Comparison of ENCODE assay signal across 8 mouse cellular contexts in genomic region chr6:93913226-93913861, GRCm38 (mm10).
A peak's percentile ranks its signal among the peaks of the same experiment; 100 is the strongest.
DNase-seq lines count a peak whose midpoint lies in the region; ATAC-seq and TF ChIP-seq lines count a peak whose summit lies in the region.

No protein-coding gene starts in this region.

- H3K9ac ChIP-seq in kidney, postnatal 0 days (ENCODE audit: low read depth, low read length) = peak overlapping the region; percentile 14
- peak overlapping the region; percentile 73 for H3K9ac ChIP-seq in hindbrain, embryonic 14.5 days
- peak overlapping the region; percentile 45 for H3K9ac ChIP-seq in limb, embryonic 15.5 days
- no peak overlapping the region for H3K9ac ChIP-seq in stomach, postnatal 0 days (ENCODE audit: low read length)

- H3K4me3 ChIP-seq in kidney, postnatal 0 days (replicated peaks; ENCODE audit: low read depth, low read length) = peak overlapping the region; percentile 28
- peak overlapping the region; percentile 39 for H3K4me3 ChIP-seq in hindbrain, embryonic 14.5 days (replicated peaks; ENCODE audit: low read length)
- peak overlapping the region; percentile 37 for H3K4me3 ChIP-seq in limb, embryonic 15.5 days
- peak overlapping the region; percentile 8; the same call in 1 of the 2 replicates for H3K4me3 ChIP-seq in stomach, postnatal 0 days (ENCODE audit: low read depth, low read length)

- peak overlapping the region; percentile 55 for H3K4me2 ChIP-seq in kidney, postnatal 0 days (ENCODE audit: low read length)
- peak overlapping the region; percentile 82 for H3K4me2 ChIP-seq in hindbrain, embryonic 14.5 days (replicated peaks)
- H3K4me2 ChIP-seq in limb, embryonic 15.5 days = peak overlapping the region; percentile 67
- peak overlapping the region; percentile 42 for H3K4me2 ChIP-seq in stomach, postnatal 0 days (replicated peaks; ENCODE audit: low read depth)

- peaks cover 13% of the 10 kb centered on the region; the same call in 1 of the 2 replicates for H3K4me1 ChIP-seq in kidney, postnatal 0 days (replicated peaks; ENCODE audit: insufficient read depth, low read length)
- H3K4me1 ChIP-seq in hindbrain, embryonic 14.5 days (replicated peaks; ENCODE audit: control insufficient read depth, insufficient read depth, low read length) = peaks cover 38% of the 10 kb centered on the region
- peaks cover 17% of the 10 kb centered on the region for H3K4me1 ChIP-seq in limb, embryonic 15.5 days
- H3K4me1 ChIP-seq in stomach, postnatal 0 days (replicated peaks; ENCODE audit: control insufficient read depth, insufficient read depth) = peaks cover 4% of the 10 kb centered on the region

- TF ChIP-seq CTCF in kidney, postnatal 0 days (IDR thresholded peaks at IDR 0.05; ENCODE audit: low read depth) = no peak
- no peak for TF ChIP-seq CTCF in stomach, postnatal 0 days (IDR thresholded peaks at IDR 0.05; ENCODE audit: low read depth)

- no peaks in the 10 kb centered on the region for H3K36me3 ChIP-seq in kidney, postnatal 0 days (ENCODE audit: insufficient read depth, low read length)
- no peaks in the 10 kb centered on the region for H3K36me3 ChIP-seq in hindbrain, embryonic 14.5 days (replicated peaks; ENCODE audit: control insufficient read depth, insufficient read depth)
- H3K36me3 ChIP-seq in limb, embryonic 15.5 days = no peaks in the 10 kb centered on the region
- no peaks in the 10 kb centered on the region for H3K36me3 ChIP-seq in stomach, postnatal 0 days (ENCODE audit: control insufficient read depth, insufficient read depth, low read length)

- H3K9me3 ChIP-seq in kidney, postnatal 0 days (replicated peaks; ENCODE audit: low read length) = no peaks in the 10 kb centered on the region
- H3K9me3 ChIP-seq in hindbrain, embryonic 14.5 days (ENCODE audit: control insufficient read depth, low read length) = no peaks in the 10 kb centered on the region
- H3K9me3 ChIP-seq in limb, embryonic 15.5 days = no peaks in the 10 kb centered on the region
- H3K9me3 ChIP-seq in stomach, postnatal 0 days (ENCODE audit: control insufficient read depth, low read length) = no peaks in the 10 kb centered on the region

- peak overlapping the region; percentile 32 for H3K27ac ChIP-seq in kidney, postnatal 0 days
- peak overlapping the region; percentile 97 for H3K27ac ChIP-seq in hindbrain, embryonic 14.5 days
- H3K27ac ChIP-seq in limb, embryonic 15.5 days = peak overlapping the region; percentile 79
- no peak overlapping the region for H3K27ac ChIP-seq in stomach, postnatal 0 days (replicated peaks)

- ATAC-seq in kidney, postnatal 0 days (replicated peaks; ENCODE audit: low FRiP score, low read depth) = no peak; the same call in 1 of the 2 replicates
- peak; percentile 69 for ATAC-seq in hindbrain, embryonic 14.5 days (ENCODE audit: low FRiP score)
- ATAC-seq in limb, embryonic 15.5 days (ENCODE audit: insufficient number of reproducible peaks, low FRiP score, low TSS enrichment, low read depth) = no peak
- no peak; the same call in 1 of the 2 replicates for ATAC-seq in stomach, postnatal 0 days (ENCODE audit: low FRiP score, low TSS enrichment)

- WGBS in kidney, postnatal 0 days = 7% methylated on average over 22 of the region's 22 CpGs
- 2% methylated on average over 22 of the region's 22 CpGs for WGBS in hindbrain, embryonic 14.5 days
- 5% methylated on average over 22 of the region's 22 CpGs for WGBS in limb, embryonic 15.5 days
- 14% methylated on average over 22 of the region's 22 CpGs for WGBS in stomach, postnatal 0 days

- TF ChIP-seq EP300 in stomach, postnatal 0 days (optimal IDR thresholded peaks at IDR 0.05) = no peak

- peak; percentile 31 for DNase-seq in kidney, postnatal 0 days (ENCODE audit: low spot score)
- no peak for DNase-seq in kidney, postnatal 36 days
- DNase-seq in embryo, embryonic 11.5 days (ENCODE audit: low read depth, low spot score) = peak; percentile 26
- peak; percentile 62 for DNase-seq in hindbrain, embryonic 14.5 days (ENCODE audit: low spot score)
- no peak for DNase-seq in stomach, postnatal 0 days (ENCODE audit: low spot score)
- no peak for DNase-seq in gastrocnemius, adult 18-20 months (ENCODE audit: low spot score)
- no peak for DNase-seq in kidney, postnatal 25 days

- no peaks in the 10 kb centered on the region for H3K27me3 ChIP-seq in kidney, postnatal 0 days (ENCODE audit: insufficient read depth, low read length)
- H3K27me3 ChIP-seq in hindbrain, embryonic 14.5 days (ENCODE audit: control insufficient read depth, insufficient read depth, low read length) = no peaks in the 10 kb centered on the region
- no peaks in the 10 kb centered on the region for H3K27me3 ChIP-seq in limb, embryonic 15.5 days
- H3K27me3 ChIP-seq in stomach, postnatal 0 days (ENCODE audit: control insufficient read depth, insufficient read depth, low read length) = no peaks in the 10 kb centered on the region

Comparison
In these comparisons a context has a peak if more than half of its experiments do, and no peak if none do; other contexts are left out.
1. DNase-seq: peak in kidney, postnatal 0 days (single experiment), embryo, embryonic 11.5 days (single experiment) and hindbrain, embryonic 14.5 days (single experiment); none in kidney, postnatal 36 days (0 of 2), stomach, postnatal 0 days (single experiment), gastrocnemius, adult 18-20 months (single experiment) and kidney, postnatal 25 days (0 of 2).
2. Peak in every context shown above with its lines, with median percentiles within 50 percentile points of each other: H3K4me2 ChIP-seq and H3K4me3 ChIP-seq.